Comparison of ENCODE assay signal across 16 mouse cellular contexts in genomic region chr1:95043355-95043754, GRCm38 (mm10).
"Had no signal": no experiment of that assay in that cellular context is flagged by ENCODE, and none has a peak within 500 bp of the region (broad histone marks: within the 10 kb centered on the region; RNA-seq: fewer than 3 reads in every experiment).

No protein-coding gene starts in this region.

- H3K4me3 ChIP-seq: neural tube, embryonic 12.5 days; neural tube, embryonic 13.5 days; neural tube, embryonic 15.5 days; stomach, embryonic 15.5 days had no signal

- H3K27ac ChIP-seq: neural tube, embryonic 12.5 days; neural tube, embryonic 13.5 days; neural tube, embryonic 15.5 days; stomach, embryonic 15.5 days; stomach, postnatal 0 days had no signal

- H3K9me3 ChIP-seq: neural tube, embryonic 12.5 days; neural tube, embryonic 13.5 days; neural tube, embryonic 15.5 days; stomach, embryonic 15.5 days had no signal

- H3K27me3 ChIP-seq: neural tube, embryonic 12.5 days; neural tube, embryonic 13.5 days; neural tube, embryonic 15.5 days; stomach, embryonic 15.5 days had no signal

- H3K36me3 ChIP-seq: neural tube, embryonic 12.5 days; neural tube, embryonic 13.5 days; neural tube, embryonic 15.5 days; stomach, embryonic 15.5 days had no signal

- H3K4me1 ChIP-seq: neural tube, embryonic 12.5 days; neural tube, embryonic 13.5 days; neural tube, embryonic 15.5 days; stomach, embryonic 15.5 days had no signal

- H3K9ac ChIP-seq: neural tube, embryonic 12.5 days; neural tube, embryonic 13.5 days; neural tube, embryonic 15.5 days; stomach, embryonic 15.5 days had no signal

- DNase-seq: right cerebral cortex, adult 18-20 months; right cerebral cortex, postnatal 14 days; right cerebral cortex, postnatal 25 days; right cerebral cortex, postnatal 4 days; spleen, adult 18-20 months; thymus, adult 18-20 months; thymus, adult 2 months; thymus, postnatal 14 days; thymus, postnatal 25 days; thymus, postnatal 36 days; thymus, postnatal 4 days had no signal
